Mouse (Mus musculus) bone marrow, adult 2 months (tissue): ENCODE measurements at regions not wholly inside any gene's neighbourhood (a gene's known extent, or its start where the extent isn't known, plus 50 kb on each side); places are given as distances from the start of the nearest gene placed in this dataset.

ENCODE experiments used
- CTCF ChIP-seq: fragments of 200-500 bp; IDR thresholded peaks from 2 replicates; pipeline ENCODE4 v1.5.1; 2011; ENCODE audit warnings: low read length, control low read depth; ENCODE audit not compliant: control insufficient read depth, insufficient read depth
- POLR2A ChIP-seq: fragments of 200-500 bp; IDR thresholded peaks from 2 replicates; pipeline ENCODE4 v1.6.1; 2011; ENCODE audit warnings: low read depth, mild to moderate bottlenecking, control low read depth, low read length, borderline replicate concordance; ENCODE audit not compliant: control insufficient read depth

DNA sequence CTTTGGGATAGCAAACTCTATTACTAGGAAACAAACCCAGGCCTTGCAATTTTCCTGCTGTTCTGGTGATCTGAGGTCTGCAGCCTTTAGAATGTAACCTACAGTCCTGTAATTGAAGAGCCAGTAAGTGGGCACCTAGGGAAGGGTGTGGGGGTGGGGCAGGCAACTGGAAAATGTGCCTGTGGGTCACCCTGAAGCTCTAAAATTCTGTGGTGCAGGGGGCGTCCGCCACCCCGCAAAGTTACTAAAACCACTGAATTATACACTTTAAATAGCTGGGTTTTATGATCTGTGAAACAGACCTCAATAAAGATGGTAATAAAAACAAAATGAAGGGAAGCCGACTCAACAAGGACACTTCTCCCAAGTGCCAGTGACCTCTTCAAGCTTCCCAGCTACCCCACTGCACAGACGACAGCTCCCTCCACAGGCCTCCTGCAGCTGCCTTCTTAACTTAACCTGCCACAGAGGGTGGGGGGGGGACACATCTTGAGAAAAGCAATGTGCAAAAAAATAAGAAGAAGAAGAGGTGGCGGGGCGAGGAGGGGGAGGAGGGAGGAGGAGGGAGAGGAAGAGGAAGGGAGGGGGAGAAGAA, 205.9 kb downstream of the Xxylt1 start:
- TF ChIP-seq CTCF (no peak), POLR2A (no peak)
